Mouse (Mus musculus): ENCODE measurements around the gene Psapl1. TPM values are rescaled to one million over a fixed set of nuclear protein-coding genes. Genes with fewer than 3 reads are reported as not detected.

Gene Psapl1
- total and polyA plus RNA-seq, 2 experiments from 2014 or later = 0.55 TPM; not detected in 1

GRCm38 (mm10) chr5:36174569-36175115 lies 29.2 kb upstream of the Psapl1 start:
- DNase-seq (ENCODE audit: low spot score) (peak; percentile 61), ATAC-seq (ENCODE audit: low FRiP score) (peak; percentile 46; the same call in 1 of the 2 replicates)
- peak overlapping the region; percentile 65 for H3K27ac ChIP-seq (ENCODE audit: low read depth, low read length)
- H3K9me3 ChIP-seq (ENCODE audit: low read length) = no peaks in the 10 kb centered on the region
- H3K9ac ChIP-seq (replicated peaks; ENCODE audit: low read length, poor library complexity, severe bottlenecking) = no peak overlapping the region
- H3K36me3 ChIP-seq (ENCODE audit: insufficient read depth, low read length) = no peaks in the 10 kb centered on the region
- H3K27me3 ChIP-seq (ENCODE audit: insufficient read depth, low read length) = no peaks in the 10 kb centered on the region
- H3K4me1 ChIP-seq (ENCODE audit: insufficient read depth, low read length) = peaks cover 9% of the 10 kb centered on the region; the same call in 1 of the 2 replicates
- 8% methylated on average over 9 of the region's 9 CpGs for WGBS
- H3K4me2 ChIP-seq (ENCODE audit: low read depth, low read length, poor library complexity, severe bottlenecking) = 0 out of 2 replicates have a peak overlapping the region, but pooled peaks have one; percentile 6
- no peak overlapping the region for H3K4me3 ChIP-seq (ENCODE audit: low read depth, low read length)
- TF ChIP-seq CTCF (IDR thresholded peaks at IDR 0.05) = no peak

- no peaks in the 10 kb centered on the region for H3K27me3 ChIP-seq (ENCODE audit: insufficient read depth, low read length)
- TF ChIP-seq CTCF (IDR thresholded peaks at IDR 0.05) = no peak
- H3K27ac ChIP-seq (ENCODE audit: low read depth, low read length) = no peak overlapping the region
- H3K4me1 ChIP-seq (ENCODE audit: insufficient read depth, low read length) = peaks cover 9% of the 10 kb centered on the region; the same call in 1 of the 2 replicates
- no peaks in the 10 kb centered on the region for H3K36me3 ChIP-seq (ENCODE audit: insufficient read depth, low read length)
- H3K4me2 ChIP-seq (ENCODE audit: low read depth, low read length, poor library complexity, severe bottlenecking) = no peak overlapping the region
- no peaks in the 10 kb centered on the region for H3K9me3 ChIP-seq (ENCODE audit: low read length)
- 81% methylated on average over 11 of the region's 11 CpGs for WGBS
- DNase-seq (ENCODE audit: low spot score) = no peak
- no peak for ATAC-seq (ENCODE audit: low FRiP score)
- no peak overlapping the region for H3K9ac ChIP-seq (replicated peaks; ENCODE audit: low read length, poor library complexity, severe bottlenecking)
- no peak overlapping the region for H3K4me3 ChIP-seq (ENCODE audit: low read depth, low read length)
Observed at GRCm38 (mm10) chr5:36176409-36176808, 27.4 kb upstream of the Psapl1 start.

- Histone ChIP-seq H3K27ac (ENCODE audit: low read depth, low read length) (no peak overlapping the region), H3K9me3 (ENCODE audit: low read length) (no peaks in the 10 kb centered on the region), H3K4me3 (ENCODE audit: low read depth, low read length) (no peak overlapping the region), H3K4me1 (ENCODE audit: insufficient read depth, low read length) (peaks cover 9% of the 10 kb centered on the region; the same call in 1 of the 2 replicates), H3K9ac (replicated peaks; ENCODE audit: low read length, poor library complexity, severe bottlenecking) (no peak overlapping the region), H3K27me3 (ENCODE audit: insufficient read depth, low read length) (no peaks in the 10 kb centered on the region), H3K4me2 (ENCODE audit: low read depth, low read length, poor library complexity, severe bottlenecking) (no peak overlapping the region), H3K36me3 (ENCODE audit: insufficient read depth, low read length) (no peaks in the 10 kb centered on the region)
- TF ChIP-seq CTCF (IDR thresholded peaks at IDR 0.05) = no peak
- WGBS = 92% methylated on average over 4 of the region's 4 CpGs
- no peak for DNase-seq (ENCODE audit: low spot score)
- no peak for ATAC-seq (ENCODE audit: low FRiP score)
Observed at GRCm38 (mm10) chr5:36176873-36177272, 26.9 kb upstream of the Psapl1 start.

GRCm38 (mm10) chr5:36178215-36178614 lies 25.6 kb upstream of the Psapl1 start:
- WGBS = 70% methylated on average over 7 of the region's 7 CpGs
- H3K27me3 ChIP-seq (ENCODE audit: insufficient read depth, low read length) = no peaks in the 10 kb centered on the region
- H3K36me3 ChIP-seq (ENCODE audit: insufficient read depth, low read length) = no peaks in the 10 kb centered on the region
- no peak overlapping the region for H3K4me3 ChIP-seq (ENCODE audit: low read depth, low read length)
- no peak overlapping the region for H3K27ac ChIP-seq (ENCODE audit: low read depth, low read length)
- no peak for TF ChIP-seq CTCF (IDR thresholded peaks at IDR 0.05)
- no peaks in the 10 kb centered on the region for H3K9me3 ChIP-seq (ENCODE audit: low read length)
- ATAC-seq (ENCODE audit: low FRiP score) (no peak), DNase-seq (ENCODE audit: low spot score) (no peak)
- H3K4me1 ChIP-seq (ENCODE audit: insufficient read depth, low read length) = peaks cover 9% of the 10 kb centered on the region; the same call in 1 of the 2 replicates
- no peak overlapping the region for H3K4me2 ChIP-seq (ENCODE audit: low read depth, low read length, poor library complexity, severe bottlenecking)
- H3K9ac ChIP-seq (replicated peaks; ENCODE audit: low read length, poor library complexity, severe bottlenecking) = no peak overlapping the region

GRCm38 (mm10) chr5:36178785-36179184 lies 25.0 kb upstream of the Psapl1 start:
- H3K4me3 ChIP-seq (ENCODE audit: low read depth, low read length) = no peak overlapping the region
- ATAC-seq (ENCODE audit: low FRiP score) (no peak), DNase-seq (ENCODE audit: low spot score) (no peak)
- no peak for TF ChIP-seq CTCF (IDR thresholded peaks at IDR 0.05)
- peaks cover 9% of the 10 kb centered on the region; the same call in 1 of the 2 replicates for H3K4me1 ChIP-seq (ENCODE audit: insufficient read depth, low read length)
- no peak overlapping the region for H3K27ac ChIP-seq (ENCODE audit: low read depth, low read length)
- H3K27me3 ChIP-seq (ENCODE audit: insufficient read depth, low read length) = no peaks in the 10 kb centered on the region
- no peak overlapping the region for H3K9ac ChIP-seq (replicated peaks; ENCODE audit: low read length, poor library complexity, severe bottlenecking)
- no peak overlapping the region for H3K4me2 ChIP-seq (ENCODE audit: low read depth, low read length, poor library complexity, severe bottlenecking)
- H3K9me3 ChIP-seq (ENCODE audit: low read length) = no peaks in the 10 kb centered on the region
- no peaks in the 10 kb centered on the region for H3K36me3 ChIP-seq (ENCODE audit: insufficient read depth, low read length)
- 90% methylated on average over 3 of the region's 3 CpGs for WGBS

- Histone ChIP-seq H3K4me1 (ENCODE audit: insufficient read depth, low read length) (peaks cover 8% of the 10 kb centered on the region; the same call in 1 of the 2 replicates), H3K9ac (replicated peaks; ENCODE audit: low read length, poor library complexity, severe bottlenecking) (no peak overlapping the region), H3K27me3 (ENCODE audit: insufficient read depth, low read length) (no peaks in the 10 kb centered on the region), H3K27ac (ENCODE audit: low read depth, low read length) (no peak overlapping the region), H3K4me2 (ENCODE audit: low read depth, low read length, poor library complexity, severe bottlenecking) (no peak overlapping the region), H3K9me3 (ENCODE audit: low read length) (no peaks in the 10 kb centered on the region), H3K36me3 (ENCODE audit: insufficient read depth, low read length) (no peaks in the 10 kb centered on the region), H3K4me3 (ENCODE audit: low read depth, low read length) (no peak overlapping the region)
- 91% methylated on average over 5 of the region's 5 CpGs for WGBS
- no peak for TF ChIP-seq CTCF (IDR thresholded peaks at IDR 0.05)
- ATAC-seq (ENCODE audit: low FRiP score) = no peak
- DNase-seq (ENCODE audit: low spot score) = no peak
Observed at GRCm38 (mm10) chr5:36179708-36180107, 24.1 kb upstream of the Psapl1 start.

Measured in midbrain, postnatal 0 days (tissue).